Mouse (Mus musculus) intestine, embryonic 15.5 days (tissue): ENCODE data around the gene Plau. TPM values are rescaled to one million over a fixed set of nuclear protein-coding genes. Genes with fewer than 3 reads are reported as not detected.

Experiments used
- ATAC-seq: fragments of 200-750 bp; cut with Nextera tagmentation; 2 replicates; pipeline ENCODE4 v1.8.0; 2017; ENCODE audit warnings: moderate TSS enrichment, moderate library complexity
- H3K27ac ChIP-seq: fragments of 300-500 bp; sonication (generic); 2 replicates; pipeline ENCODE4 v1.5.1; 2015; ENCODE audit warnings: mild to moderate bottlenecking, inconsistent platforms
- H3K27me3 ChIP-seq: fragments of 300-500 bp; sonication (generic); replicated peaks from 2 replicates; pipeline ENCODE4 v1.6.1; 2015; ENCODE audit warnings: inconsistent platforms
- H3K36me3 ChIP-seq: fragments of 300-500 bp; sonication (generic); 2 replicates; pipeline ENCODE4 v1.6.1; 2015; ENCODE audit warnings: inconsistent platforms
- H3K4me1 ChIP-seq: fragments of 300-500 bp; sonication (generic); replicated peaks from 2 replicates; pipeline ENCODE4 v1.6.1; 2015; ENCODE audit warnings: inconsistent platforms
- H3K4me2 ChIP-seq: fragments of 300-500 bp; sonication (generic); replicated peaks from 2 replicates; pipeline ENCODE4 v1.6.1; 2015; ENCODE audit warnings: mild to moderate bottlenecking, inconsistent platforms
- H3K4me3 ChIP-seq: fragments of 300-500 bp; sonication (generic); replicated peaks from 2 replicates; pipeline ENCODE4 v1.5.1; 2015; ENCODE audit warnings: inconsistent platforms
- H3K9ac ChIP-seq: fragments of 300-500 bp; sonication (generic); 2 replicates; pipeline ENCODE4 v1.6.1; 2015; ENCODE audit warnings: inconsistent platforms
- H3K9me3 ChIP-seq: fragments of 300-500 bp; sonication (generic); 2 replicates; pipeline ENCODE4 v1.6.1; 2016; ENCODE audit warnings: inconsistent platforms
- WGBS: fragments of 180-500 bp; shearing (Covaris S2); methylation state at CpG from one replicate; pipeline ENCODE4 v1.1.7; 2015; 5-methylcytosine and 5-hydroxymethylcytosine counted together
- polyA plus RNA-seq: library from polyadenylated mRNA; unstranded; fragments of >200 nt; fragmentation: Nextera tagmentation; extraction: Ambion mirVana; gene quantifications from 2 replicates; pipeline ENCODE4 v1.2.1, GENCODE M21; 2015

Gene Plau
- polyA plus RNA-seq, 1 experiment from 2014 or later, result 2.5 TPM

- Histone ChIP-seq H3K27me3 (no peaks in the 10 kb centered on the region), H3K4me2 (no peak overlapping the region), H3K4me1 (no peaks in the 10 kb centered on the region), H3K27ac (no peak overlapping the region), H3K9ac (no peak overlapping the region), H3K9me3 (no peaks in the 10 kb centered on the region), H3K36me3 (no peaks in the 10 kb centered on the region), H3K4me3 (no peak overlapping the region)
- no peak for ATAC-seq
Observed at GRCm38 (mm10) chr14:20851776-20852175, 15.3 kb downstream of the Plau start.

- no peaks in the 10 kb centered on the region for H3K9me3 ChIP-seq
- no peak for ATAC-seq
- no peak overlapping the region for H3K27ac ChIP-seq
- no peaks in the 10 kb centered on the region for H3K27me3 ChIP-seq
- 77% methylated on average over 2 of the region's 2 CpGs for WGBS
- H3K4me3 ChIP-seq, result no peak overlapping the region
- H3K4me1 ChIP-seq, result no peaks in the 10 kb centered on the region
- no peak overlapping the region for H3K9ac ChIP-seq
- H3K4me2 ChIP-seq, result no peak overlapping the region
- no peaks in the 10 kb centered on the region for H3K36me3 ChIP-seq
Observed at GRCm38 (mm10) chr14:20861152-20861551, 24.7 kb downstream of the Plau start.

GRCm38 (mm10) chr14:20861559-20861958 lies 25.1 kb downstream of the Plau start:
- Histone ChIP-seq H3K27ac (no peak overlapping the region), H3K4me1 (no peaks in the 10 kb centered on the region), H3K4me2 (no peak overlapping the region), H3K4me3 (no peak overlapping the region), H3K9ac (no peak overlapping the region), H3K36me3 (no peaks in the 10 kb centered on the region), H3K27me3 (no peaks in the 10 kb centered on the region), H3K9me3 (no peaks in the 10 kb centered on the region)
- no peak for ATAC-seq
- 67% methylated on average over 5 of the region's 5 CpGs for WGBS

- Histone ChIP-seq H3K27ac (no peak overlapping the region), H3K4me2 (no peak overlapping the region), H3K4me1 (no peaks in the 10 kb centered on the region), H3K9ac (no peak overlapping the region), H3K27me3 (no peaks in the 10 kb centered on the region), H3K4me3 (no peak overlapping the region), H3K9me3 (no peaks in the 10 kb centered on the region), H3K36me3 (no peaks in the 10 kb centered on the region)
- WGBS, result 70% methylated on average over 6 of the region's 6 CpGs
- no peak for ATAC-seq
Observed at GRCm38 (mm10) chr14:20863306-20864065, 27.0 kb downstream of the Plau start.

GRCm38 (mm10) chr14:20864192-20864591 lies 27.7 kb downstream of the Plau start:
- Histone ChIP-seq H3K27me3 (no peaks in the 10 kb centered on the region), H3K4me3 (no peak overlapping the region), H3K4me1 (no peaks in the 10 kb centered on the region), H3K4me2 (no peak overlapping the region), H3K27ac (no peak overlapping the region), H3K9ac (no peak overlapping the region), H3K36me3 (no peaks in the 10 kb centered on the region), H3K9me3 (no peaks in the 10 kb centered on the region)
- 47% methylated on average over 4 of the region's 4 CpGs for WGBS
- ATAC-seq, result no peak

- H3K27me3 ChIP-seq, result no peaks in the 10 kb centered on the region
- no peak overlapping the region for H3K27ac ChIP-seq
- H3K4me3 ChIP-seq, result no peak overlapping the region
- H3K4me1 ChIP-seq, result no peaks in the 10 kb centered on the region
- no peak overlapping the region for H3K4me2 ChIP-seq
- no peaks in the 10 kb centered on the region for H3K9me3 ChIP-seq
- no peak overlapping the region for H3K9ac ChIP-seq
- H3K36me3 ChIP-seq, result no peaks in the 10 kb centered on the region
- WGBS, result 83% methylated on average over 8 of the region's 8 CpGs
- no peak for ATAC-seq
Observed at GRCm38 (mm10) chr14:20865604-20866003, 29.1 kb downstream of the Plau start.

- Histone ChIP-seq H3K4me2 (no peak overlapping the region), H3K27ac (no peak overlapping the region), H3K27me3 (no peaks in the 10 kb centered on the region), H3K9ac (no peak overlapping the region), H3K9me3 (no peaks in the 10 kb centered on the region), H3K4me1 (no peaks in the 10 kb centered on the region), H3K36me3 (no peaks in the 10 kb centered on the region), H3K4me3 (no peak overlapping the region)
- ATAC-seq, result no peak
- 92% methylated on average over 7 of the region's 7 CpGs for WGBS
Observed at GRCm38 (mm10) chr14:20866365-20866764, 29.9 kb downstream of the Plau start.

GRCm38 (mm10) chr14:20870110-20870509 lies 33.6 kb downstream of the Plau start:
- no peak for ATAC-seq
- Histone ChIP-seq H3K9ac (no peak overlapping the region), H3K4me3 (no peak overlapping the region), H3K36me3 (no peaks in the 10 kb centered on the region), H3K27ac (no peak overlapping the region), H3K27me3 (no peaks in the 10 kb centered on the region), H3K4me1 (no peaks in the 10 kb centered on the region), H3K9me3 (no peaks in the 10 kb centered on the region), H3K4me2 (no peak overlapping the region)
- 74% methylated on average over 3 of the region's 3 CpGs for WGBS

- Histone ChIP-seq H3K4me3 (no peak overlapping the region), H3K36me3 (no peaks in the 10 kb centered on the region), H3K9me3 (no peaks in the 10 kb centered on the region), H3K4me1 (no peaks in the 10 kb centered on the region), H3K27ac (no peak overlapping the region), H3K4me2 (no peak overlapping the region), H3K9ac (no peak overlapping the region), H3K27me3 (no peaks in the 10 kb centered on the region)
- no peak for ATAC-seq
- WGBS, result 57% methylated on average over 1 of the region's 1 CpGs
Observed at GRCm38 (mm10) chr14:20871495-20871894, 35.0 kb downstream of the Plau start.

- no peak overlapping the region for H3K4me3 ChIP-seq
- no peaks in the 10 kb centered on the region for H3K4me1 ChIP-seq
- H3K27me3 ChIP-seq, result no peaks in the 10 kb centered on the region
- H3K27ac ChIP-seq, result no peak overlapping the region
- peak; percentile 78; the same call in 1 of the 2 replicates for ATAC-seq
- H3K9me3 ChIP-seq, result no peaks in the 10 kb centered on the region
- WGBS, result 1% methylated on average over 8 of the region's 8 CpGs
- no peaks in the 10 kb centered on the region for H3K36me3 ChIP-seq
- H3K4me2 ChIP-seq, result no peak overlapping the region
- no peak overlapping the region for H3K9ac ChIP-seq
Observed at GRCm38 (mm10) chr14:20873307-20873706, 36.8 kb downstream of the Plau start.

- no peak overlapping the region for H3K4me2 ChIP-seq
- no peaks in the 10 kb centered on the region for H3K9me3 ChIP-seq
- H3K36me3 ChIP-seq, result no peaks in the 10 kb centered on the region
- no peak overlapping the region for H3K4me3 ChIP-seq
- H3K4me1 ChIP-seq, result no peaks in the 10 kb centered on the region
- no peak overlapping the region for H3K9ac ChIP-seq
- 24% methylated on average over 6 of the region's 6 CpGs for WGBS
- H3K27ac ChIP-seq, result no peak overlapping the region
- ATAC-seq, result no peak
- no peaks in the 10 kb centered on the region for H3K27me3 ChIP-seq
Observed at GRCm38 (mm10) chr14:20873931-20874330, 37.5 kb downstream of the Plau start.

- peak; percentile 34; the same call in 1 of the 2 replicates for ATAC-seq
- H3K36me3 ChIP-seq, result no peaks in the 10 kb centered on the region
- H3K9ac ChIP-seq, result no peak overlapping the region
- H3K4me3 ChIP-seq, result no peak overlapping the region
- no peaks in the 10 kb centered on the region for H3K27me3 ChIP-seq
- no peaks in the 10 kb centered on the region for H3K9me3 ChIP-seq
- 66% methylated on average over 5 of the region's 5 CpGs for WGBS
- peak overlapping the region; percentile 25 for H3K4me2 ChIP-seq
- no peak overlapping the region; the same call in 1 of the 2 replicates for H3K27ac ChIP-seq
- H3K4me1 ChIP-seq, result peaks cover 14% of the 10 kb centered on the region
Observed at GRCm38 (mm10) chr14:20884691-20885090, 48.2 kb downstream of the Plau start.
